In the genomic region with DNA sequence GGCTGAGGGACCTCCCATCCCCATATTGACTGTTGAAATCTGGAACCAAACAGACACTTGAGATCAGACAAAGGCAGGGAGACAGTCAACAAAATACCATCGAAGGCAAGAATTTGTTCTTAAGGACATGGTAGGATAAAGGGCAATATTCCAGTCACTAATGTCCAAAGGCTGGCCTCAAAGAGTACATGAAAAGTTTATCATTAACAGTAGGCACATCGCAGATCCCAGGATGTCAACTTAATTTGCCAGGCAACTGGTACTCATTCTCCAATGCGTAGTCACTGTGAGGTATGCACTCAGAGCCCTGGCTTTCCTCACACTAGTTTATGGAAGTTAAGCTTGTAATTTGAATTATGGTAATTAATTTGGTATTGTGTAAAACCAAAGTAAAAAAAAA, we compare ENCODE assay signal across 13 mouse cellular contexts.
"Had no signal": no experiment of that assay in that cellular context is flagged by ENCODE, and none has a peak within 500 bp of the region (broad histone marks: within the 10 kb centered on the region; RNA-seq: fewer than 3 reads in every experiment).

No protein-coding gene starts in this region.

- H3K27me3 ChIP-seq: hindbrain, embryonic 15.5 days; limb, embryonic 12.5 days; limb, embryonic 15.5 days; liver, embryonic 13.5 days had no signal

- H3K4me3 ChIP-seq: hindbrain, embryonic 15.5 days; limb, embryonic 12.5 days; limb, embryonic 15.5 days; liver, embryonic 13.5 days had no signal

- H3K4me2 ChIP-seq: hindbrain, embryonic 15.5 days; limb, embryonic 12.5 days; limb, embryonic 15.5 days; liver, embryonic 13.5 days; midbrain, embryonic 11.5 days had no signal

- H3K4me1 ChIP-seq: hindbrain, embryonic 15.5 days; limb, embryonic 12.5 days; limb, embryonic 15.5 days had no signal

- H3K27ac ChIP-seq: hindbrain, embryonic 15.5 days; limb, embryonic 12.5 days; limb, embryonic 15.5 days; liver, embryonic 13.5 days; stomach, postnatal 0 days had no signal

- DNase-seq: left cerebral cortex, postnatal 4 days; liver, embryonic 13.5 days; lung, adult 2 months; lung, postnatal 14 days; lung, postnatal 4 days; midbrain, embryonic 14.5 days; thymus, adult 2 months; thymus, postnatal 25 days had no signal

- H3K9ac ChIP-seq: hindbrain, embryonic 15.5 days; limb, embryonic 12.5 days; limb, embryonic 15.5 days; liver, embryonic 13.5 days had no signal

- H3K9me3 ChIP-seq: hindbrain, embryonic 15.5 days; limb, embryonic 12.5 days; limb, embryonic 15.5 days; liver, embryonic 13.5 days had no signal

- H3K36me3 ChIP-seq: hindbrain, embryonic 15.5 days; limb, embryonic 12.5 days; limb, embryonic 15.5 days; liver, embryonic 13.5 days had no signal
